13 mouse cellular contexts compared by ENCODE assay signal in the genomic region with DNA sequence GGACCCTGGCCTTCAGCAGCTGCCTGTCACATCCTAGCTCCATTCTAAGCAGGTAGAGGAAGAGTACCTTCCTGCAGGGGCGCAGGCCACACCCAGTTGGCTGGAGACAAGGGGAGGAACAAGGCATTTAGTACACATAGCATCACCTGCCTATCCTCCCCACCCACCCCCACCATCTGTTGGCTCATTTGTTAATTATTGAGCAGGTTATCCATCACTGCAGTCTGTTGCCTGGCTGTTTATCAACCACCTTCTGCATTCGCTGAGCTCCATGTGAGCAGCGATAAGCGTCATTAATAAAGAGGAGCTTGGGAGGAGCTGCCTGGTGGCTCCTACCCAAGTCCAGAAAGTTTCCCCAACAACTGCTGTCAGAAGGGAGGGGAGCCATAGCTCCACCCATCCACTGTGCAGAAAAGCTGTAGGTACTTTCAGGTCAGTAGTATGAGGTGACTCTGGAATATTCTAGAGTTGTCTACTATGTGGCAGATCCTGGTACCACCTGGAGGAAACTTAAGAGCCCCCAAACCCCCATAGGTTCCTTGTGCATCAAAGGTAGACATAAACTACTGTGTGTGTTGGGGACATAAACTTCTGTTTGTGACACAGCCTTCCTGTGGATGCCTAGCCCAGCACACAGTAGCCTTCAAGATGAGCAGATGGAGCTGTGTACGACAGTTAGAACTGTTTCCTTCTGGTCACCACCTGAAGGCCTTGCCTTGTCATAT.
DNase-seq lines count a peak whose midpoint lies in the region; ATAC-seq and TF ChIP-seq lines count a peak whose summit lies in the region.
"Had no signal": no experiment of that assay in that cellular context is flagged by ENCODE, and none has a peak within 500 bp of the region (broad histone marks: within the 10 kb centered on the region; RNA-seq: fewer than 3 reads in every experiment).

No protein-coding gene starts in this region.

- no peak for TF ChIP-seq CTCF in intestine, postnatal 0 days (IDR thresholded peaks at IDR 0.05; ENCODE audit: low read depth)
- no peak for TF ChIP-seq CTCF in liver, adult 2 months (IDR thresholded peaks at IDR 0.05; ENCODE audit: low read depth, low read length)

- DNase-seq in c-Kit-positive CD71-positive TER-119-negative erythroid progenitor cells, embryonic 14.5 days (ENCODE audit: low read depth), result peak; percentile 63
- peak; percentile 5 for DNase-seq in liver, adult 2 months (ENCODE audit: extremely low read depth, low read depth, low spot score)
- DNase-seq in spleen, postnatal 10 days (ENCODE audit: low spot score in 2 of 2), result peak; percentile 51 to 72
- no peak for DNase-seq in ovary, postnatal 14 days (ENCODE audit: low spot score)
- DNase-seq in adrenal gland, adult 8-10 months, result no peak
- no peak for DNase-seq in adrenal gland, postnatal 36 days
- DNase-seq: lung, adult 18-20 months; right cerebral cortex, postnatal 25 days had no signal

- 0 out of 2 replicates have a peak, but pooled peaks cover 3% of the 10 kb centered on the region for H3K4me1 ChIP-seq in intestine, postnatal 0 days (replicated peaks; ENCODE audit: control insufficient read depth, insufficient read depth, low read length)
- no peaks in the 10 kb centered on the region for H3K4me1 ChIP-seq in liver, adult 2 months (ENCODE audit: control insufficient read depth, insufficient read depth, low read length)
- H3K4me1 ChIP-seq: neural tube, embryonic 15.5 days had no signal

- no peak overlapping the region for H3K27ac ChIP-seq in intestine, postnatal 0 days (ENCODE audit: low read depth, low read length)
- H3K27ac ChIP-seq in liver, adult 2 months (replicated peaks; ENCODE audit: insufficient read depth, low read depth, low read length), result no peak overlapping the region
- H3K27ac ChIP-seq: hindbrain, embryonic 14.5 days; midbrain, embryonic 12.5 days; neural tube, embryonic 15.5 days had no signal

- H3K27me3 ChIP-seq in intestine, postnatal 0 days (replicated peaks; ENCODE audit: control insufficient read depth, insufficient read depth, low read length), result no peaks in the 10 kb centered on the region
- H3K27me3 ChIP-seq in liver, adult 2 months (ENCODE audit: control insufficient read depth, insufficient read depth, low read length), result no peaks in the 10 kb centered on the region
- H3K27me3 ChIP-seq: midbrain, embryonic 12.5 days; neural tube, embryonic 15.5 days had no signal

- H3K4me3 ChIP-seq in intestine, postnatal 0 days (ENCODE audit: low read depth, low read length), result no peak overlapping the region
- H3K4me3 ChIP-seq in liver, adult 2 months (ENCODE audit: insufficient read depth, low read depth, low read length), result no peak overlapping the region
- H3K4me3 ChIP-seq: midbrain, embryonic 12.5 days; neural tube, embryonic 15.5 days had no signal

- no peak overlapping the region for H3K9ac ChIP-seq in intestine, postnatal 0 days (ENCODE audit: low read depth, low read length)
- no peak overlapping the region for H3K9ac ChIP-seq in liver, adult 2 months (ENCODE audit: low read depth, low read length)
- H3K9ac ChIP-seq: hindbrain, embryonic 14.5 days; midbrain, embryonic 12.5 days; neural tube, embryonic 15.5 days had no signal

- ATAC-seq in intestine, postnatal 0 days, result peak; percentile 61

- 45% methylated on average over 5 of the region's 5 CpGs for WGBS in intestine, postnatal 0 days
- whole genome bisulfite sequencing in liver, adult 2 months, result 53% methylated on average over 5 of the region's 5 CpGs

- no peaks in the 10 kb centered on the region for H3K36me3 ChIP-seq in intestine, postnatal 0 days (ENCODE audit: control insufficient read depth, insufficient read depth)
- no peaks in the 10 kb centered on the region for H3K36me3 ChIP-seq in liver, adult 2 months (ENCODE audit: control insufficient read depth, insufficient read depth, low read length)
- H3K36me3 ChIP-seq: midbrain, embryonic 12.5 days; neural tube, embryonic 15.5 days had no signal

- no peak for TF ChIP-seq POLR2A in liver, adult 2 months (IDR thresholded peaks at IDR 0.05; ENCODE audit: extremely low read depth, insufficient read depth, low read length)

- H3K9me3 ChIP-seq in intestine, postnatal 0 days (ENCODE audit: control insufficient read depth), result no peaks in the 10 kb centered on the region
- H3K9me3 ChIP-seq: midbrain, embryonic 12.5 days; neural tube, embryonic 15.5 days had no signal

- H3K4me2 ChIP-seq in intestine, postnatal 0 days (replicated peaks; ENCODE audit: low read depth), result no peak overlapping the region
- H3K4me2 ChIP-seq: heart, embryonic 11.5 days; hindbrain, embryonic 14.5 days; midbrain, embryonic 12.5 days; neural tube, embryonic 15.5 days had no signal

- no peaks in the 10 kb centered on the region for H3K79me2 ChIP-seq in liver, adult 2 months (ENCODE audit: control insufficient read depth, insufficient read depth, low read length)

Comparison
In these comparisons a context has a peak if more than half of its experiments do, and no peak if none do; other contexts are left out.
1. DNase-seq: peak in c-Kit-positive CD71-positive TER-119-negative erythroid progenitor cells, embryonic 14.5 days (single experiment), liver, adult 2 months (single experiment) and spleen, postnatal 10 days (2 of 2); none in ovary, postnatal 14 days (single experiment), adrenal gland, adult 8-10 months (single experiment) and adrenal gland, postnatal 36 days (0 of 2).